Mouse (Mus musculus): ENCODE measurements around the gene Nrxn1. TPM values are rescaled to one million over a fixed set of nuclear protein-coding genes. Genes with fewer than 3 reads are reported as not detected.
"Not testable (repeated sequence)": the region's sequence is repeated elsewhere in the genome, so short reads cannot be mapped to it uniquely, and the experiment has no call there.

Nrxn1 gene
- total and polyA plus RNA-seq, 3 experiments: 2.0 to 2.7 (median 2.1) TPM

DNA sequence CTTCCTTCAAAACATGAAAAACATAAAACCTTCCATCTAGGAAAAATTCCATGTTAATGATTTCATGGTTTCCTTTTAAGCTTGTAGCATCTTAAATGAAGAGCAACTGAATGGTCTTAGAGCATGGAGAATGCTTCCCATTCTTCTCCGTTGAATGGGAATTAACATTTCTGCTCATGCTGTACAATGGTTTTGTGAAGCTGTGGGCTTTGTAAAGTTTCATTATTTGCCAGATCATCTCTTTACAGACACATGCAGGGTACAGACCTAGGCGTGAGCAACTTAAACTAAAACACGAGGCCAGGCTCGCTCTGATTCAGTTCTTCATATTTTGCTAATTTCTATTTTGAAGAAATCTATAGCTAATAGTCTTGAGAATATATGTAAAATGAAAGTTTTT, 546.1 kb downstream of the Nrxn1 start:
- no peak for DNase-seq
- H3K9ac ChIP-seq (ENCODE audit: low read depth, low read length): no peak overlapping the region
- intact Hi-C loops (cut with DNase I): no loop called here
- no peaks in the 10 kb centered on the region for H3K4me1 ChIP-seq (ENCODE audit: control insufficient read depth, insufficient read depth, low read length)
- no peak for TF ChIP-seq POLR2A (IDR thresholded peaks at IDR 0.05; ENCODE audit: insufficient read depth, low read depth, low read length)
- TF ChIP-seq EP300 (IDR thresholded peaks at IDR 0.05; ENCODE audit: insufficient read depth, low read depth, low read length): no peak
- no peak for TF ChIP-seq CTCF (IDR thresholded peaks at IDR 0.05)
- no peaks in the 10 kb centered on the region for H3K27me3 ChIP-seq (ENCODE audit: control insufficient read depth, insufficient read depth, low read length)
- WGBS: 80% methylated on average over 4 of the region's 4 CpGs
- no peaks in the 10 kb centered on the region for H3K36me3 ChIP-seq (ENCODE audit: control insufficient read depth, insufficient read depth, low read length)
- no peak overlapping the region for H3K4me3 ChIP-seq
- no peak overlapping the region for H3K27ac ChIP-seq
- H3K79me2 ChIP-seq (replicated peaks; ENCODE audit: control insufficient read depth, insufficient read depth, low read length): no peaks in the 10 kb centered on the region

DNA sequence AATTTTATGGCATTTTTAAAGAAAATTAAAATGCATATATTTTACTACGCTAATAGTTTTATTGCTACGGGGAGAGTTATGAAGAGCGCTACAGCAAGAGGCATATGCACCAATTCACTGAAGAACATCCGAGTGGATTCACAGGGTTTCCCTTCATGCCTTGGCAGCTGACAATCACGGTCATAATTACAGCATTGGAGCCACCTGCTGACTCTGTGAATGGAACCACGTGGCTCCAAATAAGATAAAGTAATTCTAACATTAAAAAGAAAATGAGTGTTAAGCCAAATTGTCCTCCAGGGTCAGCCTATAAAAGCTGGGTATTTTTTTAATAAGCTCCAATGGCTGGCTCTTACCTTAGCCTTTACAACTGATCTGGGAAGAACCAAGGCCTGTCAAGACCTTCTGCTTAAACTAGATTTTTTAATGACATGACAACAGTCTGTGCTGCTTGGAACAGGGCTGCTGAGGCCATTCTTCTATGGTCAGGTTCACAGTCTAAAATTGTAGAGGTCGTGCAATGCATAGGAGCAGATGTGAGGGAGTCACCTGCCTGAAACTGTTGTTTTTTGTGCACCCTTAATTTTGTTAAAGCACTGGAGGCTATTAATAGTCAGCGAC, 548.1 kb downstream of the Nrxn1 start:
- DNase-seq: no peak
- no peak overlapping the region for H3K9ac ChIP-seq (ENCODE audit: low read depth, low read length)
- no peak overlapping the region for H3K4me3 ChIP-seq
- no peaks in the 10 kb centered on the region for H3K27me3 ChIP-seq (ENCODE audit: control insufficient read depth, insufficient read depth, low read length)
- no peaks in the 10 kb centered on the region for H3K4me1 ChIP-seq (ENCODE audit: control insufficient read depth, insufficient read depth, low read length)
- intact Hi-C loops (cut with DNase I): no loop called here
- 60% methylated on average over 8 of the region's 8 CpGs for WGBS
- H3K36me3 ChIP-seq (ENCODE audit: control insufficient read depth, insufficient read depth, low read length): no peaks in the 10 kb centered on the region
- H3K27ac ChIP-seq: no peak overlapping the region
- no peaks in the 10 kb centered on the region for H3K79me2 ChIP-seq (replicated peaks; ENCODE audit: control insufficient read depth, insufficient read depth, low read length)
- no peak for TF ChIP-seq CTCF (IDR thresholded peaks at IDR 0.05)
- no peak for TF ChIP-seq POLR2A (IDR thresholded peaks at IDR 0.05; ENCODE audit: insufficient read depth, low read depth, low read length)

DNA sequence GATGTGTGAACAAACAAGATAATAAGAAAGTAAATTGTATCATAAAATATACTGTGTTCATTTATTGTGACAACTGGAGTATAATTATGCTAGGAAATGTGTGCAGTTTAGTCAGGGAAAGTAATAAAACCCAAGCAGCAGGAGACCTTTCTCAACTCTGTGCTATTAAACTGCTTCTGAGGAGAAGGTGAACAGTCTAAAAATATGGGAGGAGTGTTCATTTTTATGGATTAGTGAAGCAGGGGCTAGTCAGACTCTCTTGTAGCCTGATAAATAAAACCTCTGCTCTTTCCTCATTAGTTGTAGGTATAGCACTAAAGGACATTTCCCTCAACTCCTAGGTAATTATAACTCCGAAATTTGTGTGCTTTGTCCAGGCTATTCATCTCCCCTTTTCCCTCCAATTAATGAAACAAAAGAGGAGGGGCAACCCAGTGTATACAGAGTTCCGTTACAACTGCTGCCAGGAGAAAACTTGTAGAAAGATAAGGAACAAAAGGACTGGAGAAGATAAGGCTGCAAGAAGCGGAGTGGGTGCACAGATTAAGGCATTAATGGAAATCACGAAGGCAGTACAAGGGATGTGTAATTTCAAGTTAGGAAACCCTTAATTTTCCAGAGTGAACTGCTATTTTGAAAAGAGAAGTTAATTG, 548.8 kb downstream of the Nrxn1 start:
- 21% methylated on average over 4 of the region's 4 CpGs for WGBS
- TF ChIP-seq POLR2A (IDR thresholded peaks at IDR 0.05; ENCODE audit: insufficient read depth, low read depth, low read length) (no peak), CTCF (IDR thresholded peaks at IDR 0.05) (no peak)
- no peaks in the 10 kb centered on the region for H3K79me2 ChIP-seq (replicated peaks; ENCODE audit: control insufficient read depth, insufficient read depth, low read length)
- H3K9ac ChIP-seq (ENCODE audit: low read depth, low read length): no peak overlapping the region
- intact Hi-C loops (cut with DNase I): no loop called here
- H3K27me3 ChIP-seq (ENCODE audit: control insufficient read depth, insufficient read depth, low read length): no peaks in the 10 kb centered on the region
- H3K27ac ChIP-seq: no peak overlapping the region
- H3K4me3 ChIP-seq: no peak overlapping the region
- no peaks in the 10 kb centered on the region for H3K36me3 ChIP-seq (ENCODE audit: control insufficient read depth, insufficient read depth, low read length)
- H3K4me1 ChIP-seq (ENCODE audit: control insufficient read depth, insufficient read depth, low read length): no peaks in the 10 kb centered on the region
- DNase-seq: no peak

DNA sequence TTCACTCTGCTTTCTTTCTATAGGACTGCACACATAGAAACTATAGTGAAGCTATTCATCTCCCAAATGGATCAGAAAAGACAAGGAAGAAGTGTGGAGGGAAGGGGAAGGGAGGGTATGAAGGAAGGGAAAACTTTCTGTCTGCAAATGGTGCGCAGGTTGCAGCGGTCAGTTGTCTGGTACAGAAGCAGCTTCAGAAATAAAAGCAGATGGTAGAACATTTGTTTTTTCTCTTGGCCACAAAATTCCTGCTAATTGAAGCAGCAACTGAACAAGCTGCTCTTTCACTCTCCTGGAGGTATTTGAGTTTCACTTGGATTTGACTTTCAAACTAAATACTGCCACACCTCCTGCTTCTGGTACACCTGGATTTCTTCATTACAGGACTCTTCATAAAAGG, 561.4 kb downstream of the Nrxn1 start:
- TF ChIP-seq POLR2A (IDR thresholded peaks at IDR 0.05; ENCODE audit: insufficient read depth, low read depth, low read length): no peak
- no peak for TF ChIP-seq CTCF (IDR thresholded peaks at IDR 0.05)
- TF ChIP-seq EP300 (IDR thresholded peaks at IDR 0.05; ENCODE audit: insufficient read depth, low read depth, low read length): no peak
- Histone ChIP-seq H3K27me3 (ENCODE audit: control insufficient read depth, insufficient read depth, low read length) (no peaks in the 10 kb centered on the region), H3K36me3 (ENCODE audit: control insufficient read depth, insufficient read depth, low read length) (no peaks in the 10 kb centered on the region), H3K9ac (ENCODE audit: low read depth, low read length) (no peak overlapping the region), H3K4me1 (ENCODE audit: control insufficient read depth, insufficient read depth, low read length) (no peaks in the 10 kb centered on the region), H3K27ac (no peak overlapping the region), H3K79me2 (replicated peaks; ENCODE audit: control insufficient read depth, insufficient read depth, low read length) (no peaks in the 10 kb centered on the region), H3K4me3 (no peak overlapping the region)
- intact Hi-C loops (cut with DNase I): no loop called here
- no peak for DNase-seq
- 94% methylated on average over 2 of the region's 2 CpGs for WGBS

DNA sequence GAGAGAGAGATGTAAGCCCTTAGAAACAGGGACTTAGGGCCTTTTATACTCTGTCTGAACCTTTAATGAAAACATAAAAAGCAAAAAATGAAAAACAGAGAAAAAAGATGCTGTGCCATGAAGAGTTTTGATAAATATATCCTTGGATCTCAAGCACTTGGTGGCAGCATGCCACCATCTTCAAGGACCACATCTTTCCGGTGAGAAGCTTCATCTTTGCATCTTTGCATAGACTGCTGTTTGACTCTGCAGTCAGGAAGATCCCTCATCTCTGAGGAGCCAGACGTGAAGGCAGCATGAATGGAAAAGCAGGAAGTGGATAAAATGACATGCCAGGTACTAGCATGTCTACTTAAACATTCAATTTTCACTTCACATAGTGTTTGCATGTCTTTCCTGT, 586.8 kb downstream of the Nrxn1 start:
- Histone ChIP-seq H3K27ac (no peak overlapping the region), H3K27me3 (ENCODE audit: control insufficient read depth, insufficient read depth, low read length) (no peaks in the 10 kb centered on the region), H3K9ac (ENCODE audit: low read depth, low read length) (no peak overlapping the region), H3K4me1 (ENCODE audit: control insufficient read depth, insufficient read depth, low read length) (no peaks in the 10 kb centered on the region), H3K36me3 (ENCODE audit: control insufficient read depth, insufficient read depth, low read length) (no peaks in the 10 kb centered on the region), H3K79me2 (replicated peaks; ENCODE audit: control insufficient read depth, insufficient read depth, low read length) (no peaks in the 10 kb centered on the region), H3K4me3 (no peak overlapping the region)
- 47% methylated on average over 2 of the region's 2 CpGs for WGBS
- no peak for DNase-seq
- TF ChIP-seq POLR2A (IDR thresholded peaks at IDR 0.05; ENCODE audit: insufficient read depth, low read depth, low read length): no peak
- no peak for TF ChIP-seq EP300 (IDR thresholded peaks at IDR 0.05; ENCODE audit: insufficient read depth, low read depth, low read length)
- intact Hi-C loops (cut with DNase I): no loop called here

DNA sequence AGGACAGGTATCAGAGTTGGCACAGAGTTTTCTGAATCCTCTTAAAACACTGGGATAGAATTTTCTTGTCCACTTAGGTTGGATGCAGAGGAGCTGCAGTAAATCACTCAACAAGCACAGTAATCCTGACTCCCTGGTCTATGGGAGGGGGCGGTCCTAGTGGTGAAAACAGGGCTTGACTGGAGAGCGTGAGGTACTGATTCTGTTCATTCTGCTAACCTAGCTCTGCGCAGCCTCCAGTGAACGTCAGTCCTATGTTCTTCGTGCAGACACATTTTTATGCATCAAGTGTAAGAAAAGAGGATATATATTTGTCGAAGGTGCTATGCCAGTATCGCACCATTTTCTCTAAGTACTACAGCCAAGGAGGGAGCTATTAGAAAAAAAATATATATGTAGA, 588.9 kb downstream of the Nrxn1 start:
- intact Hi-C loops (cut with DNase I): loop anchor here (5.0 kb wide), 2 partner anchors 1552 to 1852 kb away; no protein-coding TSS in a partner anchor
- not testable (repeated sequence) for H3K27me3 ChIP-seq (ENCODE audit: control insufficient read depth, insufficient read depth, low read length); H3K4me1 ChIP-seq (ENCODE audit: control insufficient read depth, insufficient read depth, low read length); DNase-seq; H3K79me2 ChIP-seq (replicated peaks; ENCODE audit: control insufficient read depth, insufficient read depth, low read length); H3K36me3 ChIP-seq (ENCODE audit: control insufficient read depth, insufficient read depth, low read length); H3K4me3 ChIP-seq; H3K9ac ChIP-seq (ENCODE audit: low read depth, low read length); H3K27ac ChIP-seq
- WGBS: 63% methylated on average over 7 of the region's 7 CpGs
